12 mouse cellular contexts compared by ENCODE assay signal in genomic region chr13:108317414-108317813, GRCm38 (mm10). TPM values are rescaled to one million over a fixed set of nuclear protein-coding genes. Genes with fewer than 3 reads are reported as not detected.
DNase-seq lines count a peak whose midpoint lies in the region; ATAC-seq and TF ChIP-seq lines count a peak whose summit lies in the region.
"Had no signal": no experiment of that assay in that cellular context is flagged by ENCODE, and none has a peak within 500 bp of the region (broad histone marks: within the 10 kb centered on the region; RNA-seq: fewer than 3 reads in every experiment).

No protein-coding gene starts in this region.

- H3K4me2 ChIP-seq in hindbrain, embryonic 11.5 days (replicated peaks; ENCODE audit: low read depth, low read length), result peak overlapping the region; percentile 80; the same call in 1 of the 2 replicates
- H3K4me2 ChIP-seq in hindbrain, embryonic 14.5 days (replicated peaks), result no peak overlapping the region
- peak overlapping the region; percentile 96 for H3K4me2 ChIP-seq in embryonic facial prominence, embryonic 13.5 days
- peak overlapping the region; percentile 87 for H3K4me2 ChIP-seq in limb, embryonic 13.5 days (replicated peaks)

- no peak for TF ChIP-seq CTCF in E14TG2a.4 (conservative IDR thresholded peaks at IDR 0.05; ENCODE audit: low read length)

- WGBS in hindbrain, embryonic 11.5 days, result 88% methylated on average over 2 of the region's 2 CpGs
- 88% methylated on average over 2 of the region's 2 CpGs for WGBS in hindbrain, embryonic 14.5 days
- WGBS in embryonic facial prominence, embryonic 13.5 days, result 84% methylated on average over 2 of the region's 2 CpGs
- 90% methylated on average over 2 of the region's 2 CpGs for WGBS in limb, embryonic 13.5 days

- H3K9me3 ChIP-seq in hindbrain, embryonic 11.5 days (ENCODE audit: control insufficient read depth, low read length), result no peaks in the 10 kb centered on the region
- no peaks in the 10 kb centered on the region for H3K9me3 ChIP-seq in hindbrain, embryonic 14.5 days (ENCODE audit: control insufficient read depth, low read length)
- H3K9me3 ChIP-seq in E14TG2a.4 (ENCODE audit: low read length), result no peaks in the 10 kb centered on the region
- no peaks in the 10 kb centered on the region for H3K9me3 ChIP-seq in embryonic facial prominence, embryonic 13.5 days
- H3K9me3 ChIP-seq in limb, embryonic 13.5 days, result no peaks in the 10 kb centered on the region

- no peaks in the 10 kb centered on the region for H3K27me3 ChIP-seq in hindbrain, embryonic 11.5 days (ENCODE audit: control insufficient read depth, insufficient read depth, low read length)
- no peaks in the 10 kb centered on the region for H3K27me3 ChIP-seq in hindbrain, embryonic 14.5 days (ENCODE audit: control insufficient read depth, insufficient read depth, low read length)
- peaks cover 11% of the 10 kb centered on the region for H3K27me3 ChIP-seq in E14TG2a.4 (ENCODE audit: insufficient read depth, low read length)
- no peaks in the 10 kb centered on the region for H3K27me3 ChIP-seq in embryonic facial prominence, embryonic 13.5 days
- H3K27me3 ChIP-seq in limb, embryonic 13.5 days, result no peaks in the 10 kb centered on the region

- H3K4me3 ChIP-seq in hindbrain, embryonic 11.5 days (ENCODE audit: low read depth, low read length), result peak overlapping the region; percentile 73; the same call in 1 of the 2 replicates
- H3K4me3 ChIP-seq in hindbrain, embryonic 14.5 days (replicated peaks; ENCODE audit: low read length), result no peak overlapping the region
- peak overlapping the region; percentile 97; the same call in 1 of the 2 replicates for H3K4me3 ChIP-seq in E14TG2a.4 (replicated peaks; ENCODE audit: low read length)
- peak overlapping the region; percentile 74 for H3K4me3 ChIP-seq in embryonic facial prominence, embryonic 13.5 days
- H3K4me3 ChIP-seq in limb, embryonic 13.5 days, result peak overlapping the region; percentile 63

- no peaks in the 10 kb centered on the region for H3K36me3 ChIP-seq in hindbrain, embryonic 11.5 days (ENCODE audit: control insufficient read depth, insufficient read depth, low read length)
- H3K36me3 ChIP-seq in hindbrain, embryonic 14.5 days (replicated peaks; ENCODE audit: control insufficient read depth, insufficient read depth), result no peaks in the 10 kb centered on the region
- peaks cover 14% of the 10 kb centered on the region; the same call in 1 of the 2 replicates for H3K36me3 ChIP-seq in E14TG2a.4 (ENCODE audit: insufficient read depth, low read length)
- H3K36me3 ChIP-seq in embryonic facial prominence, embryonic 13.5 days, result 0 out of 2 replicates have a peak, but pooled peaks cover 3% of the 10 kb centered on the region
- no peaks in the 10 kb centered on the region for H3K36me3 ChIP-seq in limb, embryonic 13.5 days

- no peak overlapping the region for H3K9ac ChIP-seq in hindbrain, embryonic 11.5 days (ENCODE audit: low read depth, low read length)
- H3K9ac ChIP-seq in hindbrain, embryonic 14.5 days, result no peak overlapping the region
- no peak overlapping the region for H3K9ac ChIP-seq in embryonic facial prominence, embryonic 13.5 days
- H3K9ac ChIP-seq in limb, embryonic 13.5 days, result no peak overlapping the region

- no peak overlapping the region for H3K27ac ChIP-seq in hindbrain, embryonic 11.5 days (ENCODE audit: low read depth, low read length)
- H3K27ac ChIP-seq in hindbrain, embryonic 14.5 days, result no peak overlapping the region
- no peak overlapping the region for H3K27ac ChIP-seq in embryonic facial prominence, embryonic 13.5 days
- H3K27ac ChIP-seq in limb, embryonic 13.5 days, result no peak overlapping the region

- no peaks in the 10 kb centered on the region for H3K4me1 ChIP-seq in hindbrain, embryonic 11.5 days (replicated peaks; ENCODE audit: control insufficient read depth, insufficient read depth, low read length)
- peaks cover 4% of the 10 kb centered on the region; the same call in 1 of the 2 replicates for H3K4me1 ChIP-seq in hindbrain, embryonic 14.5 days (replicated peaks; ENCODE audit: control insufficient read depth, insufficient read depth, low read length)
- peaks cover 40% of the 10 kb centered on the region for H3K4me1 ChIP-seq in E14TG2a.4 (replicated peaks; ENCODE audit: low read depth, low read length)
- peaks cover 19% of the 10 kb centered on the region for H3K4me1 ChIP-seq in embryonic facial prominence, embryonic 13.5 days
- peaks cover 10% of the 10 kb centered on the region for H3K4me1 ChIP-seq in limb, embryonic 13.5 days

- DNase-seq in hindbrain, embryonic 11.5 days (ENCODE audit: low spot score), result no peak
- DNase-seq in hindbrain, embryonic 14.5 days (ENCODE audit: low spot score), result no peak
- no peak for DNase-seq in layer of hippocampus, postnatal 10 days (ENCODE audit: low spot score in 2 of 2)
- no peak for DNase-seq in retina, postnatal 1 day
- no peak for DNase-seq in spleen, adult 18-20 months
- DNase-seq: cerebellum, adult 18-20 months; kidney, postnatal 25 days; lung, postnatal 36 days; right cerebral cortex, postnatal 14 days had no signal

- ATAC-seq in hindbrain, embryonic 11.5 days (ENCODE audit: low FRiP score), result no peak
- no peak for ATAC-seq in hindbrain, embryonic 14.5 days (ENCODE audit: low FRiP score)
- ATAC-seq in embryonic facial prominence, embryonic 13.5 days (ENCODE audit: insufficient number of reproducible peaks, insufficient read depth, low FRiP score, low TSS enrichment, low read depth), result no peak
- ATAC-seq in limb, embryonic 13.5 days (ENCODE audit: low FRiP score, low read depth), result no peak

RNA-seq across cellular contexts. Expression of gene Depdc1b, which starts 1.3 kb away (rescaled TPM):
- polyA plus RNA-seq in hindbrain, embryonic 11.5 days (2014; fragmentation: Nextera tagmentation; extraction: Ambion mirVana), result 14.0 and 17.0 TPM in 2 replicates
- 2.2 and 2.6 TPM in 2 replicates for polyA plus RNA-seq in hindbrain, embryonic 14.5 days (2014; fragmentation: Nextera tagmentation; extraction: Ambion mirVana)
- 9.7 and 11.6 TPM in 2 replicates for polyA plus RNA-seq in embryonic facial prominence, embryonic 13.5 days (2015; fragmentation: Nextera tagmentation; extraction: Ambion mirVana)
- 9.7 and 10.8 TPM in 2 replicates for polyA plus RNA-seq in limb, embryonic 13.5 days (2015; fragmentation: Nextera tagmentation; extraction: Ambion mirVana)
- total RNA-seq in layer of hippocampus, postnatal 10 days (2021), result 1 to 10 TPM; 1.3 to 1.4 TPM
